Mouse (Mus musculus): ENCODE measurements around the gene Mier1.

DNA sequence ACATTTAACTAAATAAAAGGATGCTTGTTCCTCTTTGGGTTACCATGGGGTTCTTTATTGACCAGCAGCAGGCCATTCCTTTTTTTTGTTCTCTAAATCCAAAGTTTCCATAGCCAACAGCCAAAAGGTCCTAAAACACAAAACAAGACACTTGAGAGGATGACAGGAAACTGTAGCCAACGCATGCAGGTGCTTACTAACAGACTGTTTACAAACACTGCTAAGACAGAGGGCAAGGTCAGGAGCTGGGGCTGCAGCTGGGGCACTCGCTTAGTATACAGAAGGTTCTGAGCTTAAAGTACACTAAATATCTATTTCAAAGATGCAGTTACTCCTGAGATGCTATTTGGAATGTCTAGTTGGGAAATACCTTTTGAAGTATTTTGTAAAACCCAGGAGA lies 49.8 kb upstream of the Mier1 start:
- TF ChIP-seq CTCF (IDR thresholded peaks at IDR 0.05; ENCODE audit: control insufficient read depth, insufficient read depth, insufficient replicate concordance, low read depth, low read length) (no peak), POLR2A (IDR thresholded peaks at IDR 0.05; ENCODE audit: control insufficient read depth, low read depth, low read length) (no peak)

Measured in testis, adult 2 months (tissue).